Mouse (Mus musculus): ENCODE results near the gene Sry. TPM values are rescaled to one million over a fixed set of nuclear protein-coding genes. Genes with fewer than 3 reads are reported as not detected.

Gene Sry
- not detected for total RNA-seq (2021)

DNA sequence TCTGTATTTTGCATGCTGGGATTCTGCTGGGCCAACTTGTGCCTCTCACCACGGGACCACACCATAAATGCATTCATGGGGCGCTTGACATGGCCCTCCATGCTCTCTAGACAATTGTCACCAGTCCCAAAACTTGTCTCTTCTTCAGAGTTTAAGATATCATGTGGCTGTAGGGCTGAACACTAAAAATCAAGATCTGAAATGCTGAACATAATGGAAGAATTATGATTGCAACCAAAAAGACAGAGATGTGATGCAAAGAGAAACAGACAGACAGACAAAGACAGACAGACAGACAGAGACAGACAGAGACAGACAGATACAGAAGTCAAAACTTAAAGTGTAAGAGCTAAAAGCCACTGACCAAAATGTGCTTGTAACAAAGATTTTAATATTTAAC is at the start of gene Sry:
Sry (minus strand) TSS at position 101 of the 400 bp plus-strand sequence.
- intact Hi-C loops (cut with DNase I): no loop called here
- DNase-seq: no peak

Other genes starting within 250 kb of the Sry start
- gene H2al2c, start 64.6 kb downstream of the Sry start, total RNA-seq (2021): not detected
- not detected for gene H2al2b, start 57.0 kb upstream of the Sry start, total RNA-seq (2021)
- not detected for gene Gm4064, start 132.5 kb upstream of the Sry start, total RNA-seq (2021)
- not detected for gene Rbmy, start 167.0 kb upstream of the Sry start, total RNA-seq (2021)
- gene Gm10256, start 167.0 kb upstream of the Sry start, total RNA-seq (2021): under 1 TPM in 1 of 2 experiments, not detected in 1; 0.28 TPM
- gene Gm10352, start 237.3 kb upstream of the Sry start, total RNA-seq (2021): not detected

Data from left cerebral cortex, postnatal 4 days (tissue).